Mouse (Mus musculus): Measurements from ENCODE around the gene Il13ra1.

The Il13ra1 gene

DNA sequence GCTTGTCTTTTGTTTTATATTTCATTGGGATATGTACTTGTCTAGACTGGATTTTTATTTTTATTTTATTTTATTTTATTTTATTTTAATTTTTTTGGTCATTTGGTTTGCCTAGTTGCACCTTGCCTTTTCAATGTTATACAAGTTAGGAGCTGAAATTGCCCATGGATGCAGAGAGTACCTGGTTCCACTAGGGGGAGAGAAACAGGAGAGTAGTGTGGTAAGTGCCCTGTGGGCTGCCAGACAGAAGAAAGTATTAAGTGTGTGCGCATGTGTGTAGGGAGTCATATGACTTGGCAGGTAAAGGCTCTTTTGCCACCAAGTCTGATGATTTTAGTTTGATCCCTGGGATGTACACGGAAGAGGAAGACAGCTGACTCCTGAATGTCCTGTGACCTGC, 97.6 kb downstream of the Il13ra1 start:
- no peak for DNase-seq

- DNase-seq, result peak; percentile 14
These were observed 99.3 kb downstream of the Il13ra1 start for GRCm38 (mm10) chrX:36211216-36211615.

All from kidney, postnatal 14 days (tissue).